ENCODE assay signal across 25 mouse cellular contexts in genomic region chrX:10558625-10559024, GRCm38 (mm10).
DNase-seq lines count a peak whose midpoint lies in the region; ATAC-seq and TF ChIP-seq lines count a peak whose summit lies in the region.
"Had no signal": no experiment of that assay in that cellular context is flagged by ENCODE, and none has a peak within 500 bp of the region (broad histone marks: within the 10 kb centered on the region; RNA-seq: fewer than 3 reads in every experiment).

No protein-coding gene starts in this region.

- H3K9me3 ChIP-seq in forebrain, postnatal 0 days (ENCODE audit: low read length): no peaks in the 10 kb centered on the region
- H3K9me3 ChIP-seq in forebrain, embryonic 10.5 days: no peaks in the 10 kb centered on the region
- H3K9me3 ChIP-seq: embryonic facial prominence, embryonic 12.5 days; embryonic facial prominence, embryonic 15.5 days; forebrain, embryonic 15.5 days; heart, embryonic 12.5 days; heart, embryonic 15.5 days; hindbrain, embryonic 10.5 days had no signal

- H3K4me2 ChIP-seq in forebrain, postnatal 0 days (ENCODE audit: low read depth): no peak overlapping the region
- H3K4me2 ChIP-seq: embryonic facial prominence, embryonic 12.5 days; embryonic facial prominence, embryonic 15.5 days; forebrain, embryonic 15.5 days; heart, embryonic 12.5 days; heart, embryonic 15.5 days; hindbrain, embryonic 14.5 days had no signal

- no peak overlapping the region for H3K9ac ChIP-seq in forebrain, postnatal 0 days
- H3K9ac ChIP-seq: embryonic facial prominence, embryonic 12.5 days; embryonic facial prominence, embryonic 15.5 days; forebrain, embryonic 15.5 days; heart, embryonic 12.5 days; heart, embryonic 15.5 days; hindbrain, embryonic 14.5 days had no signal

- no peaks in the 10 kb centered on the region for H3K36me3 ChIP-seq in forebrain, postnatal 0 days (ENCODE audit: insufficient read depth)
- no peaks in the 10 kb centered on the region for H3K36me3 ChIP-seq in forebrain, embryonic 10.5 days (replicated peaks)
- H3K36me3 ChIP-seq: embryonic facial prominence, embryonic 12.5 days; embryonic facial prominence, embryonic 15.5 days; forebrain, embryonic 15.5 days; heart, embryonic 12.5 days; heart, embryonic 15.5 days; hindbrain, embryonic 10.5 days had no signal

- no peak overlapping the region for H3K4me3 ChIP-seq in forebrain, postnatal 0 days (ENCODE audit: low read depth, low read length)
- H3K4me3 ChIP-seq in forebrain, embryonic 10.5 days: no peak overlapping the region
- H3K4me3 ChIP-seq: embryonic facial prominence, embryonic 12.5 days; embryonic facial prominence, embryonic 15.5 days; forebrain, embryonic 15.5 days; heart, adult 2 months; heart, embryonic 12.5 days; heart, embryonic 15.5 days; hindbrain, embryonic 10.5 days had no signal

- no peak overlapping the region for H3K27ac ChIP-seq in forebrain, postnatal 0 days (ENCODE audit: low read depth, low read length)
- no peak overlapping the region for H3K27ac ChIP-seq in forebrain, embryonic 10.5 days
- H3K27ac ChIP-seq: embryonic facial prominence, embryonic 12.5 days; embryonic facial prominence, embryonic 15.5 days; forebrain, embryonic 15.5 days; heart, adult 2 months; heart, embryonic 15.5 days; hindbrain, embryonic 10.5 days; hindbrain, embryonic 14.5 days had no signal

- ATAC-seq in forebrain, postnatal 0 days: peak; percentile 69
- ATAC-seq: CD4-positive, CD25-positive, alpha-beta regulatory T cell, adult 4 months; forebrain, embryonic 15.5 days; intestine, postnatal 0 days had no signal

- no peak for TF ChIP-seq CTCF in forebrain, postnatal 0 days (IDR thresholded peaks at IDR 0.05; ENCODE audit: low read depth)
- no peak for TF ChIP-seq CTCF in brain, embryonic 14.5 days (IDR thresholded peaks at IDR 0.05; ENCODE audit: borderline replicate concordance, extremely low read depth, insufficient read depth, insufficient read length)

- H3K27me3 ChIP-seq in forebrain, postnatal 0 days (ENCODE audit: insufficient read depth, low read length): no peaks in the 10 kb centered on the region
- H3K27me3 ChIP-seq in forebrain, embryonic 10.5 days (ENCODE audit: poor library complexity, severe bottlenecking): no peaks in the 10 kb centered on the region
- H3K27me3 ChIP-seq: embryonic facial prominence, embryonic 12.5 days; embryonic facial prominence, embryonic 15.5 days; forebrain, embryonic 15.5 days; heart, embryonic 12.5 days; heart, embryonic 15.5 days had no signal

- TF ChIP-seq POLR2A in brain, embryonic 14.5 days (IDR thresholded peaks at IDR 0.05; ENCODE audit: borderline replicate concordance, extremely low read depth, insufficient read depth, insufficient read length, poor library complexity, severe bottlenecking): no peak

- peak; percentile 27 to 28 for DNase-seq in cerebellum, postnatal 25 days
- no peak for DNase-seq in cerebellum, adult 9-10 months
- DNase-seq in forebrain, postnatal 0 days: peak; percentile 40
- DNase-seq in forebrain, embryonic 10.5 days (ENCODE audit: extremely low spot score, low spot score): no peak
- peak; percentile 5 for DNase-seq in right cerebral cortex, postnatal 4 days
- DNase-seq in right cerebral cortex, postnatal 10 days (ENCODE audit: low spot score in 2 of 2): no peak
- peak; percentile 43 for DNase-seq in brain, embryonic 14.5 days (ENCODE audit: low read depth)
- no peak for DNase-seq in heart, adult 8-10 months (ENCODE audit: low spot score)
- DNase-seq: adrenal gland, adult 2 months; adrenal gland, postnatal 14 days; cerebellum, adult 11-12 months; gastrocnemius, postnatal 25 days; heart, adult 2 months; heart, postnatal 10 days; heart, postnatal 36 days; kidney, adult 2 months had no signal

- H3K4me1 ChIP-seq in forebrain, postnatal 0 days (ENCODE audit: insufficient read depth): no peaks in the 10 kb centered on the region
- no peaks in the 10 kb centered on the region for H3K4me1 ChIP-seq in forebrain, embryonic 10.5 days
- H3K4me1 ChIP-seq: embryonic facial prominence, embryonic 12.5 days; embryonic facial prominence, embryonic 15.5 days; forebrain, embryonic 15.5 days; heart, embryonic 12.5 days; hindbrain, embryonic 10.5 days had no signal

- WGBS in forebrain, postnatal 0 days: 43% methylated on average over 2 of the region's 2 CpGs
- 80% methylated on average over 2 of the region's 2 CpGs for WGBS in forebrain, embryonic 10.5 days

Comparison
In these comparisons a context has a peak if more than half of its experiments do, and no peak if none do; other contexts are left out.
1. DNase-seq: peak in cerebellum, postnatal 25 days (2 of 2), forebrain, postnatal 0 days (single experiment), right cerebral cortex, postnatal 4 days (single experiment) and brain, embryonic 14.5 days (single experiment); none in cerebellum, adult 9-10 months (single experiment), forebrain, embryonic 10.5 days (single experiment), right cerebral cortex, postnatal 10 days (0 of 2) and heart, adult 8-10 months (single experiment).